Mouse (Mus musculus) heart, embryonic 15.5 days (tissue): ENCODE measurements around the gene Gm28043. TPM values are rescaled to one million over a fixed set of nuclear protein-coding genes. Genes with fewer than 3 reads are reported as not detected.

Source experiments
- ATAC-seq: fragments of 200-750 bp; cut with Nextera tagmentation; replicated peaks from 2 replicates; pipeline ENCODE4 v1.8.0; 2017; ENCODE audit warnings: low read depth, moderate TSS enrichment; ENCODE audit not compliant: insufficient number of reproducible peaks, insufficient read depth, low FRiP score
- H3K27ac ChIP-seq: fragments of 300-500 bp; sonication (generic); 2 replicates; pipeline ENCODE4 v1.5.1; 2015; ENCODE audit warnings: mild to moderate bottlenecking, inconsistent platforms
- H3K27me3 ChIP-seq: fragments of 300-500 bp; sonication (generic); 2 replicates; pipeline ENCODE4 v1.6.1; 2015; ENCODE audit warnings: inconsistent platforms
- H3K36me3 ChIP-seq: fragments of 300-500 bp; sonication (generic); 2 replicates; pipeline ENCODE4 v1.6.1; 2015; ENCODE audit warnings: mild to moderate bottlenecking, inconsistent platforms
- H3K4me1 ChIP-seq: fragments of 300-500 bp; sonication (generic); replicated peaks from 2 replicates; pipeline ENCODE4 v1.6.1; 2015; ENCODE audit warnings: inconsistent platforms
- H3K4me2 ChIP-seq: fragments of 300-500 bp; sonication (generic); 2 replicates; pipeline ENCODE4 v1.6.1; 2015; ENCODE audit warnings: inconsistent platforms, mild to moderate bottlenecking, moderate library complexity
- H3K4me3 ChIP-seq: fragments of 300-500 bp; sonication (generic); 2 replicates; pipeline ENCODE4 v1.5.1; 2015; ENCODE audit warnings: mild to moderate bottlenecking, inconsistent platforms
- H3K9ac ChIP-seq: fragments of 300-500 bp; sonication (generic); 2 replicates; pipeline ENCODE4 v1.6.1; 2015; ENCODE audit warnings: mild to moderate bottlenecking, inconsistent platforms
- H3K9me3 ChIP-seq: fragments of 300-500 bp; sonication (generic); replicated peaks from 2 replicates; pipeline ENCODE4 v1.6.1; 2016; ENCODE audit warnings: inconsistent platforms
- WGBS: fragments of 180-500 bp; shearing (Covaris S2); methylation state at CpG from one replicate; pipeline ENCODE4 v1.1.7; 2015; ENCODE audit warnings: mixed read lengths; 5-methylcytosine and 5-hydroxymethylcytosine counted together
- polyA plus RNA-seq: library from polyadenylated mRNA; unstranded; fragments of >200 nt; fragmentation: Nextera tagmentation; extraction: Ambion mirVana; gene quantifications from 2 replicates; pipeline ENCODE4 v1.2.1, GENCODE M21; 2015

Gm28043 gene
- polyA plus RNA-seq, 1 experiment from 2014 or later: 1.8 TPM

GRCm38 (mm10) chr17:29660762-29661391 lies 46.2 kb downstream of the Gm28043 start:
- peaks cover 16% of the 10 kb centered on the region; the same call in 1 of the 2 replicates for H3K36me3 ChIP-seq

GRCm38 (mm10) chr17:29662145-29662544 lies 47.5 kb downstream of the Gm28043 start:
- WGBS: 89% methylated on average over 6 of the region's 6 CpGs
- H3K9me3 ChIP-seq: no peaks in the 10 kb centered on the region
- H3K27me3 ChIP-seq: no peaks in the 10 kb centered on the region
- no peak overlapping the region for H3K9ac ChIP-seq
- no peak overlapping the region for H3K4me2 ChIP-seq
- ATAC-seq: no peak
- peaks cover 6% of the 10 kb centered on the region; the same call in 1 of the 2 replicates for H3K4me1 ChIP-seq
- H3K4me3 ChIP-seq: no peak overlapping the region
- peaks cover 19% of the 10 kb centered on the region; the same call in 1 of the 2 replicates for H3K36me3 ChIP-seq
- no peak overlapping the region for H3K27ac ChIP-seq

More at GRCm38 (mm10) chr17:29660762-29661391, 46.2 kb downstream of the Gm28043 start:
- no peak; the same call in none of the 2 replicates for ATAC-seq
- Histone ChIP-seq H3K27ac (peak overlapping the region; percentile 96), H3K9ac (peak overlapping the region; percentile 98), H3K4me2 (peak overlapping the region; percentile 90), H3K4me3 (peak overlapping the region; percentile 100), H3K9me3 (no peaks in the 10 kb centered on the region), H3K4me1 (peaks cover 6% of the 10 kb centered on the region; the same call in 1 of the 2 replicates), H3K27me3 (no peaks in the 10 kb centered on the region)
- WGBS: under 1% methylated on average over 41 of the region's 41 CpGs

- ATAC-seq: no peak
- no peak overlapping the region for H3K27ac ChIP-seq
- H3K36me3 ChIP-seq: peaks cover 32% of the 10 kb centered on the region
- WGBS: 76% methylated on average over 10 of the region's 10 CpGs
- no peaks in the 10 kb centered on the region for H3K9me3 ChIP-seq
- no peak overlapping the region for H3K4me3 ChIP-seq
- no peak overlapping the region for H3K9ac ChIP-seq
- no peak overlapping the region for H3K4me2 ChIP-seq
- H3K4me1 ChIP-seq: no peaks in the 10 kb centered on the region; the same call in 1 of the 2 replicates
- H3K27me3 ChIP-seq: no peaks in the 10 kb centered on the region
These were observed 53.6 kb downstream of the Gm28043 start for GRCm38 (mm10) chr17:29668051-29668986.

- H3K36me3 ChIP-seq: peaks cover 34% of the 10 kb centered on the region
- H3K4me2 ChIP-seq: no peak overlapping the region
- 88% methylated on average over 4 of the region's 4 CpGs for WGBS
- no peaks in the 10 kb centered on the region for H3K27me3 ChIP-seq
- no peak overlapping the region for H3K4me3 ChIP-seq
- ATAC-seq: no peak
- no peak overlapping the region for H3K27ac ChIP-seq
- H3K9me3 ChIP-seq: no peaks in the 10 kb centered on the region
- no peak overlapping the region for H3K9ac ChIP-seq
- H3K4me1 ChIP-seq: no peaks in the 10 kb centered on the region; the same call in 1 of the 2 replicates
These were observed 54.4 kb downstream of the Gm28043 start for GRCm38 (mm10) chr17:29669030-29669429.

GRCm38 (mm10) chr17:29669936-29670335 lies 55.3 kb downstream of the Gm28043 start:
- Histone ChIP-seq H3K36me3 (peaks cover 35% of the 10 kb centered on the region), H3K4me3 (no peak overlapping the region), H3K27me3 (no peaks in the 10 kb centered on the region), H3K9ac (no peak overlapping the region), H3K4me2 (no peak overlapping the region), H3K27ac (no peak overlapping the region), H3K4me1 (no peaks in the 10 kb centered on the region; the same call in 1 of the 2 replicates), H3K9me3 (no peaks in the 10 kb centered on the region)
- ATAC-seq: no peak

- 82% methylated on average over 2 of the region's 2 CpGs for WGBS
- H3K9me3 ChIP-seq: no peaks in the 10 kb centered on the region
- H3K9ac ChIP-seq: no peak overlapping the region
- H3K4me3 ChIP-seq: no peak overlapping the region
- H3K4me1 ChIP-seq: no peaks in the 10 kb centered on the region; the same call in 1 of the 2 replicates
- peaks cover 46% of the 10 kb centered on the region for H3K36me3 ChIP-seq
- H3K27me3 ChIP-seq: no peaks in the 10 kb centered on the region
- ATAC-seq: no peak
- no peak overlapping the region for H3K4me2 ChIP-seq
- H3K27ac ChIP-seq: no peak overlapping the region
These were observed 56.3 kb downstream of the Gm28043 start for GRCm38 (mm10) chr17:29671021-29671420.

- WGBS: 89% methylated on average over 4 of the region's 4 CpGs
- Histone ChIP-seq H3K4me2 (no peak overlapping the region), H3K4me1 (no peaks in the 10 kb centered on the region; the same call in 1 of the 2 replicates), H3K27ac (no peak overlapping the region), H3K4me3 (no peak overlapping the region), H3K9me3 (no peaks in the 10 kb centered on the region), H3K27me3 (no peaks in the 10 kb centered on the region), H3K36me3 (peaks cover 62% of the 10 kb centered on the region), H3K9ac (no peak overlapping the region)
- ATAC-seq: no peak
These were observed 58.6 kb downstream of the Gm28043 start for GRCm38 (mm10) chr17:29673325-29673724.

- Histone ChIP-seq H3K27ac (no peak overlapping the region), H3K4me3 (no peak overlapping the region), H3K9ac (no peak overlapping the region), H3K9me3 (no peaks in the 10 kb centered on the region), H3K4me1 (no peaks in the 10 kb centered on the region; the same call in 1 of the 2 replicates), H3K27me3 (no peaks in the 10 kb centered on the region), H3K36me3 (peaks cover 89% of the 10 kb centered on the region), H3K4me2 (no peak overlapping the region)
- no peak for ATAC-seq
- WGBS: 81% methylated on average over 8 of the region's 8 CpGs
These were observed 63.9 kb downstream of the Gm28043 start for GRCm38 (mm10) chr17:29678526-29678925.

- H3K4me3 ChIP-seq: no peak overlapping the region
- H3K4me1 ChIP-seq: no peaks in the 10 kb centered on the region; the same call in 1 of the 2 replicates
- no peak overlapping the region for H3K4me2 ChIP-seq
- no peak overlapping the region for H3K27ac ChIP-seq
- no peaks in the 10 kb centered on the region for H3K9me3 ChIP-seq
- no peak for ATAC-seq
- peaks cover 85% of the 10 kb centered on the region for H3K36me3 ChIP-seq
- 82% methylated on average over 6 of the region's 6 CpGs for WGBS
- no peak overlapping the region for H3K9ac ChIP-seq
- no peaks in the 10 kb centered on the region for H3K27me3 ChIP-seq
These were observed 64.5 kb downstream of the Gm28043 start for GRCm38 (mm10) chr17:29679038-29679767.

- ATAC-seq: no peak
- Histone ChIP-seq H3K27ac (no peak overlapping the region), H3K27me3 (no peaks in the 10 kb centered on the region), H3K9me3 (no peaks in the 10 kb centered on the region), H3K4me2 (no peak overlapping the region), H3K36me3 (peaks cover 75% of the 10 kb centered on the region), H3K4me1 (no peaks in the 10 kb centered on the region; the same call in 1 of the 2 replicates), H3K4me3 (no peak overlapping the region), H3K9ac (no peak overlapping the region)
- 66% methylated on average over 2 of the region's 2 CpGs for WGBS
These were observed 65.5 kb downstream of the Gm28043 start for GRCm38 (mm10) chr17:29680174-29680573.

- Histone ChIP-seq H3K4me2 (no peak overlapping the region), H3K4me3 (no peak overlapping the region), H3K27ac (no peak overlapping the region), H3K9me3 (no peaks in the 10 kb centered on the region), H3K4me1 (no peaks in the 10 kb centered on the region; the same call in 1 of the 2 replicates), H3K9ac (no peak overlapping the region), H3K27me3 (no peaks in the 10 kb centered on the region), H3K36me3 (peaks cover 73% of the 10 kb centered on the region)
- 52% methylated on average over 2 of the region's 2 CpGs for WGBS
- ATAC-seq: no peak
These were observed 66.2 kb downstream of the Gm28043 start for GRCm38 (mm10) chr17:29680921-29681320.
